Mouse (Mus musculus) spleen, adult 2 months (tissue): Measurements from ENCODE around the gene Gm32802. TPM values are rescaled to one million over a fixed set of nuclear protein-coding genes. Genes with fewer than 3 reads are reported as not detected.
"Not testable (repeated sequence)": the region's sequence is repeated elsewhere in the genome, so short reads cannot be mapped to it uniquely, and the experiment has no call there.

Experiments
- DNase-seq, 2 experiments: peaks; one replicate each; pipeline versions ENCODE4 v3.0.0 to v3.0.0-alpha.2; 2012 to 2021; ENCODE audit warnings: low spot score in 2 of 2, low read depth in 1 of 2
- H3K27ac ChIP-seq: fragments of 200-500 bp; 2 replicates; pipeline ENCODE4 v1.5.1; 2012; ENCODE audit warnings: low read length, inconsistent platforms; ENCODE audit not compliant: insufficient read depth
- H3K27me3 ChIP-seq: fragments of 200-500 bp; 2 replicates; pipeline ENCODE4 v1.6.1; 2012; ENCODE audit warnings: mild to moderate bottlenecking, moderate library complexity, low read length, inconsistent platforms; ENCODE audit not compliant: control insufficient read depth, insufficient read depth
- H3K36me3 ChIP-seq: fragments of 200-500 bp; 2 replicates; pipeline ENCODE4 v1.6.1; 2012; ENCODE audit warnings: mild to moderate bottlenecking, low read length, inconsistent platforms; ENCODE audit not compliant: control insufficient read depth, insufficient read depth
- H3K4me1 ChIP-seq: fragments of 200-500 bp; 2 replicates; pipeline ENCODE4 v1.6.1; 2011; ENCODE audit warnings: inconsistent platforms; ENCODE audit not compliant: control insufficient read depth, insufficient read depth, insufficient read length
- H3K4me3 ChIP-seq: fragments of 200-500 bp; 2 replicates; pipeline ENCODE4 v1.5.1; 2011; ENCODE audit warnings: mild to moderate bottlenecking, inconsistent platforms; ENCODE audit not compliant: insufficient read depth, insufficient read length; ENCODE audit errors: extremely low read depth
- CTCF ChIP-seq: fragments of 200-500 bp; IDR thresholded peaks from 2 replicates; pipeline ENCODE4 v1.5.1; 2011; ENCODE audit warnings: mild to moderate bottlenecking, inconsistent platforms; ENCODE audit not compliant: insufficient read depth, insufficient read length, insufficient replicate concordance; ENCODE audit errors: extremely low read depth
- POLR2A ChIP-seq: fragments of 200-500 bp; IDR thresholded peaks from 2 replicates; pipeline ENCODE4 v1.6.1; 2011; ENCODE audit warnings: low read depth, low read length, inconsistent platforms
- WGBS: fragments of 180-500 bp; shearing (Covaris S2); methylation state at CpG from one replicate; pipeline ENCODE4 v1.1.7; 2018; 5-methylcytosine and 5-hydroxymethylcytosine counted together
- polyA plus RNA-seq: library from polyadenylated mRNA; depleted of rRNA; stranded (reverse); fragments of >200 nt; gene quantifications from 2 replicates; pipeline ENCODE4 v1.2.3, GENCODE M21; 2012; rRNA removed

Gm32802 gene
- polyA plus RNA-seq, 1 experiment, result not detected

GRCm38 (mm10) chr10:118283016-118283415, 24.5 kb downstream of the Gm32802 start:
- H3K27ac ChIP-seq, H3K4me1 ChIP-seq, DNase-seq, H3K36me3 ChIP-seq, H3K4me3 ChIP-seq, H3K27me3 ChIP-seq: not testable (repeated sequence)
- 59% methylated on average over 3 of the region's 5 CpGs for WGBS

GRCm38 (mm10) chr10:118294938-118295337, 36.5 kb downstream of the Gm32802 start, which contains the start of gene Iltifb:
TSS of gene Iltifb (minus strand) at chr10:118295038.
- Histone ChIP-seq H3K4me1 (no peaks in the 10 kb centered on the region), H3K36me3 (no peaks in the 10 kb centered on the region), H3K27me3 (no peaks in the 10 kb centered on the region), H3K27ac (no peak within 1 kb of the TSS), H3K4me3 (no peak within 1 kb of the TSS)
- TF ChIP-seq POLR2A, result no peak
- no peak for TF ChIP-seq CTCF
- WGBS, result 95% methylated on average over 6 of the region's 6 CpGs
- no peak for DNase-seq

GRCm38 (mm10) chr10:118302133-118302532, 43.6 kb downstream of the Gm32802 start:
- 50% methylated on average over 2 of the region's 2 CpGs for WGBS
- H3K36me3 ChIP-seq, H3K4me1 ChIP-seq, H3K27ac ChIP-seq, DNase-seq, H3K27me3 ChIP-seq, H3K4me3 ChIP-seq: not testable (repeated sequence)

Other genes with a start within 250 kb of the Gm32802 start
- gene Mdm1, start 116.9 kb upstream of the Gm32802 start, polyA plus RNA-seq, result 2.9 and 3.4 TPM in 2 replicates
- not detected in 2 replicates for gene Il22, start 53.7 kb upstream of the Gm32802 start, polyA plus RNA-seq
- not detected in 2 replicates for gene Gm32717, start 17.9 kb upstream of the Gm32802 start, polyA plus RNA-seq
- not detected in 2 replicates for gene Iltifb, start 36.4 kb downstream of the Gm32802 start, polyA plus RNA-seq
- not detected in 2 replicates for gene Gm9040, start 68.3 kb downstream of the Gm32802 start, polyA plus RNA-seq
- gene Gm9044, start 73.7 kb downstream of the Gm32802 start, polyA plus RNA-seq, result not detected in 2 replicates
- 0.04 TPM in 1 of 2 replicates, not detected in the other for gene Gm9045, start 79.1 kb downstream of the Gm32802 start, polyA plus RNA-seq
- not detected in 2 replicates for gene Gm9046, start 84.6 kb downstream of the Gm32802 start, polyA plus RNA-seq
- gene Gm9048, start 90.0 kb downstream of the Gm32802 start, polyA plus RNA-seq, result not detected in 2 replicates
- gene Gm9049, start 95.4 kb downstream of the Gm32802 start, polyA plus RNA-seq, result 0.04 TPM in 1 of 2 replicates, not detected in the other
- gene Ifng, start 182.4 kb downstream of the Gm32802 start, polyA plus RNA-seq, result 0.33 and 0.38 TPM in 2 replicates